Mouse (Mus musculus) erythroblast, embryonic 14.5 days (primary cell): ENCODE measurements at regions not wholly inside any gene's neighbourhood (a gene's known extent, or its start where the extent isn't known, plus 50 kb on each side); places are given as distances from the start of the nearest gene placed in this dataset.

Experiments
- H3K27me3 ChIP-seq: 2 replicates; pipeline ENCODE4 v1.6.1; 2012; ENCODE audit warnings: inconsistent platforms; ENCODE audit not compliant: control insufficient read depth
- H3K36me3 ChIP-seq: 2 replicates; pipeline ENCODE4 v1.6.1; 2012; ENCODE audit warnings: mild to moderate bottlenecking, inconsistent platforms; ENCODE audit not compliant: control insufficient read depth
- H3K4me1 ChIP-seq: 2 replicates; pipeline ENCODE4 v1.6.1; 2012; ENCODE audit warnings: inconsistent platforms; ENCODE audit not compliant: control insufficient read depth
- H3K4me3 ChIP-seq: replicated peaks from 2 replicates; pipeline ENCODE3; 2012; ENCODE audit warnings: moderate library complexity, mild to moderate bottlenecking, inconsistent platforms
- H3K9me3 ChIP-seq: 2 replicates; pipeline ENCODE4 v1.6.1; 2012; ENCODE audit warnings: low read length, inconsistent platforms, mixed read lengths; ENCODE audit not compliant: control insufficient read depth
- GATA1 ChIP-seq: IDR thresholded peaks from 2 replicates; pipeline ENCODE4 v1.6.1; 2012; ENCODE audit warnings: low read length, inconsistent platforms, mixed read lengths
- TAL1 ChIP-seq: IDR thresholded peaks from 3 replicates; pipeline ENCODE4 v1.6.1; 2012; ENCODE audit warnings: low read length, inconsistent platforms, mixed read lengths

DNA sequence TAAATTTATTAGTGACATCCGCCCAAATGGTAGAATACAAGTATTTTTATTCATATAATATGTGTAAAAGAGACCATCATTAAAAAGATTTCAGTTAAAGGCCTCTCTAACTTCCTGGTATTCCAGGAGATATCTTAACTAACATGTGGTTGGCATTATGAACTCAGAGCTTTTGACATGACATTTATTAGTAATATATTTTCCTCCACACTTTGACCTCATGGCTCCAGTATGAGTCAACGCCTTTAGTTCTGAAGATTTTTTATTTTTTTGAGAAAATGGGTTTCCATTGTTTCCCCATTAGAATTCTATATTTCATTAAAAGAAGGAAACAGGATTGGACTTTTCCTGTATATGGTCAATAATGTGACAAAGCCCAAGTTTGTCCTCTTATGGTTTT lies 250.7 kb upstream of the Cd180 start:
- TF ChIP-seq TAL1 = no peak
- TF ChIP-seq GATA1 = no peak
- Histone ChIP-seq H3K27me3 (no peaks in the 10 kb centered on the region), H3K36me3 (no peaks in the 10 kb centered on the region), H3K9me3 (no peaks in the 10 kb centered on the region), H3K4me1 (no peaks in the 10 kb centered on the region), H3K4me3 (no peak overlapping the region)

DNA sequence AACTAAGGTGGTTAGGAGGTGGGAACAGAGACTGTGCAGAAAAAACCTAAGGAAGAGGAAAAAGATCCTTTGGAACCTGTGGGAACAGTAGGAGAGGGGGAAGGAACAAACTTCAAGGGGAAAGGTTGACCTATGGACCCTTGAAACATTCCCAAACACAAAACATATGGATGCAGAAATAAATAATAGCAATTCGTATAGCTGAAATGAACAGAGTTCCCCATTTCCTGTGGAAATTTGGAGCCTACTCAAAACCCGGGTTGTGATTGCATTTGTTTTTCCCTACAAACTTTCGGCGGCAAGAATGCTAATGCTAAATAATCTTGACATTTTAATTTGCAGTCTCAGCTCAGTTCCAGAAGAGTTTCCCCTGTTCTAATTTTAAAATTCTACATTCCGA lies 246.0 kb upstream of the Cd180 start:
- TF ChIP-seq TAL1 = no peak
- no peak for TF ChIP-seq GATA1
- Histone ChIP-seq H3K36me3 (no peaks in the 10 kb centered on the region), H3K4me1 (no peaks in the 10 kb centered on the region), H3K27me3 (no peaks in the 10 kb centered on the region), H3K4me3 (no peak overlapping the region), H3K9me3 (no peaks in the 10 kb centered on the region)

DNA sequence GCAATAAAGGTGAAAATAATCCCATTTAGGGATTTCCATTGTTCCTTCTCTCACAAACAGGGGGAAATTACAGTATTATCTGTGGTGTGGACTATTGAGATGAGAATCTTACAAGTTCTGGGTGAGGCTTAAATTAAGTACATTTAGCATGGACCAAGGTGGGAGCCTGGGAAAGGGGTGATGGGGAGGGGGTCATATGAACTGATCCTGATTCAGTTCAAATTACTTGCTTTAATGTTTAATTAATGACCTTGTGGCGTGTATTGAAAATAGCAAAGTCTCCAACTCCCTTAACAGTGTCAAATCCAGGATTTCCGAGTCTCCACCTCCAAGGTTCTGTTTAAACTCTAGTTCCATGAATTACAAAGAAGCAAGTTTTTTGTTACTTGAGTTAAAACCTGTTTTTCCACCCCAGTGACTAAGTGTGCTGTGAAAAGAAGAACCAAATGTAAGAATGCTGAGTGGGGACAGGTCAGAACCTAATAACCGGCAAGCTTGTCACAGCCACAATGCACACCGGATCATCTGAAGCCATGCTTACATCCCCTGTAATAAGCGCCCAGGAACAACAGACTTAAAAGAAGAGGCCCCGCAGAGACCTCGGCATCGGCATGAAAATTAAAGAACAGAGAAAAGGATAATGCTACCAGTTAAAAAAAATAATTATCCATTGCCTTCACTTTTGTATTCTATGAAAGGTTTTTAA lies 243.8 kb upstream of the Cd180 start:
- H3K4me1 ChIP-seq = no peaks in the 10 kb centered on the region
- TF ChIP-seq GATA1 (no peak), TAL1 (no peak)
- no peak overlapping the region for H3K4me3 ChIP-seq
- no peaks in the 10 kb centered on the region for H3K36me3 ChIP-seq
- no peaks in the 10 kb centered on the region for H3K27me3 ChIP-seq
- no peaks in the 10 kb centered on the region for H3K9me3 ChIP-seq

DNA sequence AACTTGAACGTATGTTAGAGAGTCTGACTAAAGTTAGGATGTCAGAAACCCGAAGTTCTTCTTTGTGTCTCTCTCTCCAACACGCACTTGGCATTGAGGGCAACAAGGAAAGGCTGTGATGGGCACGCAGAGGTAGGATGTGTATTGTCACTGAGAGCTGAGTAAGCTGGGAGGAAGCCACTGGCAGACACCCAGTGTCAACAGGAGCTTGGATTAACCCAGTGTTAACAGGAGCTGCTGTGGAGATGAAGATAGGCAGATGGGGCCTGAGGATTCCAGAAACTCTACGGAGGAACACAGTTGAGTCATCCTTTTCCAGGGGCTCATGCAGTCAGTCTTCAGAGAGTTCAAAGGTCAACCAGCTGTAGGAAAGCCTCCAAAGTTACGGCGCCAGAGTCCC lies 242.2 kb upstream of the Cd180 start:
- Histone ChIP-seq H3K27me3 (no peaks in the 10 kb centered on the region), H3K4me1 (no peaks in the 10 kb centered on the region), H3K36me3 (no peaks in the 10 kb centered on the region), H3K4me3 (no peak overlapping the region), H3K9me3 (no peaks in the 10 kb centered on the region)
- no peak for TF ChIP-seq TAL1
- TF ChIP-seq GATA1 = no peak

DNA sequence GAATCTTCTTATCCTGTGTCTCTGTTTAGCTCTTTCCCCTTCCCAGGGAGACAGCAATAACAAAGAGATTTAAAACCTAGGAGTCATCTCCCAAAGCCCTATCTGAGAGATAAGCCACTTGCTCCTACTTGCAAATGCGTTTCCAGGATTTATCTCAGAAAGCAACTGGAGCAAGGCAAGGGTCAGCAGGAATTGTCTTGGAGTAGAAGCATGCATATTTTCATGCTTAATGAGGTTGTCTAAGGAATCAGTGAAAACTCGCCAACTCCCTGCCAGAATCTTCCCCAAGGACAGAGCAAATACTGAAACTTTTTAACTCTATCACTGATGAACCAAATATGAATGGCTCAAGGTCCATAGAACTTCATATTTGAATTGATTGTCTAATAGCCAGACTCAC lies 234.6 kb upstream of the Cd180 start:
- TF ChIP-seq GATA1 (no peak), TAL1 (no peak)
- H3K4me3 ChIP-seq = no peak overlapping the region

DNA sequence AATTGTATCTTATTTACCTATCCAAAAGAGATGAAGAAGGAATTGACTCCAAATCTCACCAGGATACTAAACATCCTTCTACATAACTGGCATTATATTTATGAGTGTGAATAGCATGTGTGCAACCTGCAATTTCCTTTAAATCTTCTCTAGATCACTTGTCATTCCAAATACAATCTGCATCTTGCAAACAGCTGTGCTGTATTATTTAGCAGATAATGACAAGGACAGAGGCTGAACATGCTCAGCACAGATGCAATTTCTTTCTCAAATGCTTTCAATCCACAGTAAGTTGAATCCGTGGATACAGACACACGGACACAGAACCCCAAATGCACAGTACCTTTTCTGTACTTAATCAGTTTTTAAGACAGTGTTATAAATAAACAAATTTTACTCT lies 229.4 kb upstream of the Cd180 start:
- no peaks in the 10 kb centered on the region for H3K4me1 ChIP-seq
- H3K36me3 ChIP-seq = no peaks in the 10 kb centered on the region
- H3K4me3 ChIP-seq = no peak overlapping the region
- H3K27me3 ChIP-seq = no peaks in the 10 kb centered on the region
- no peak for TF ChIP-seq TAL1
- no peak for TF ChIP-seq GATA1
- no peaks in the 10 kb centered on the region for H3K9me3 ChIP-seq

More for the DNA sequence above, 234.6 kb upstream of the Cd180 start:
- no peaks in the 10 kb centered on the region for H3K4me1 ChIP-seq
- no peaks in the 10 kb centered on the region for H3K36me3 ChIP-seq
- H3K9me3 ChIP-seq = no peaks in the 10 kb centered on the region
- H3K27me3 ChIP-seq = no peaks in the 10 kb centered on the region

DNA sequence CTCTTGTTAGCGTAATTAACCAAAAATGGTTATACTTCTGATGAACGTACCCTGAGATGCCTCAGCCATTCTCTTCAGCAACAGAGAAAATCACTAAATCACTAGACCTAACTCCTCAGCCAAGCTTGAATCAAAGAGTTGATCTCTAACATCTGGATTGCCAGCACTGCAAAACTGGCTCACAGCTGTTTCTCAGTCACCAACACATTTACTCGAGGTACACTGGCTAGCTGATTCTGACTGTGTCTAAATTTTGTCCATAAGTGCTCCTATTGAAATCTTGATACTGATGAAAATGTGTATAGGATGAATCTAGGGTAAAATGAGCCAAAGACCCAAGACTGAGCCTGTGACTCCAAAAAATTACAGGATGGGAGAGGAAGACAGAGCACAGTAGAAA lies 211.5 kb upstream of the Cd180 start:
- no peak overlapping the region for H3K4me3 ChIP-seq
- no peak for TF ChIP-seq TAL1
- no peak for TF ChIP-seq GATA1
- H3K27me3 ChIP-seq = no peaks in the 10 kb centered on the region
- no peaks in the 10 kb centered on the region for H3K9me3 ChIP-seq
- no peaks in the 10 kb centered on the region for H3K4me1 ChIP-seq
- no peaks in the 10 kb centered on the region for H3K36me3 ChIP-seq

DNA sequence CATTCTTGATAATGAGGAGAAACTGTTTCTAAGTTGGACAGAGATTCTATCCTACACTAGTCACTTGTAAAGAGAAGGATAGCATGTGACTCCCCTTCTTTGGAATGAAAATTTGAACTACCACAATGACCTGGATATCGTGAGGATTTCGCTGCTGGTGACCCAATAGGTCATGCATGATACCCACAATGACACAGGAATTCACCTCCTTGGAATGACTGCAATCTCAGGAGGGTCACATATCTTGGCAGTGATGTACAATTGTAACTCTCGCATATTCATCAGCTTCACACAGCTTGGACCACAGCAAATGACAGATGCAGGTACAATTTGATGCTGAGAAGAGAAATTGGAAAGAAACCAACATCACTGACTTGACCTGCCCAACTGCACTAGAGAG lies 210.9 kb upstream of the Cd180 start:
- Histone ChIP-seq H3K27me3 (no peaks in the 10 kb centered on the region), H3K4me1 (no peaks in the 10 kb centered on the region), H3K9me3 (no peaks in the 10 kb centered on the region), H3K4me3 (no peak overlapping the region), H3K36me3 (no peaks in the 10 kb centered on the region)
- no peak for TF ChIP-seq GATA1
- no peak for TF ChIP-seq TAL1

DNA sequence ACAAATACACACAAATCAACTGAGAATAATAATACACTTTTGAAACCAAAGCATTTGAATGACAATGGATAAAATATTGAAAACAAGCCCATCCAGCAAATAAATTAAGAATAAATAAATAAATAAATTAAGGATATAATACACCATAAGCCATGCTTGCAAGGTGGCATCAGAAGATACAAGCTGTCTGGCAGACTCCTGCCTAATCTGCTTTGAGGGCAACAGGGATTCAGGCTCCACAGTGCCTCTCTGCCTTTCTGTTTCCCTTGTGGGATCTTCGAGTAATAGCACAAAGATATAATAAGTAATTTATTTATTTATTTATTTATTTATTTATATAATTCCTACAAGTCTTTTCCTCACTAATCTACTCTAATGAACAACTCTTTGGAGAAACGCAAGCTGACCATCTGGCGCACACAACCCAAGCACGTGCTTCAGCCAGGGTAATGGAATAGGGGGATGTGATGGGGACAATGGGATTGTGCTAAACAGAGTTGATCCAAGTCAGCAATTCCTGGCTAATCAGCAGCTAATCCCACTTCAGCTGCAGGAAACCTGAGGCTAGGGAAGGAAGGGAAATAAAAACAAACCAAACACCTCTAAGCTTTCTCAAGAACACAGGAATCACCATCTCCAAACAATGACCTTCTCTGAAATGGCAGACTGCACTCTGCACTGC lies 205.8 kb upstream of the Cd180 start:
- H3K9me3 ChIP-seq = no peaks in the 10 kb centered on the region
- H3K4me3 ChIP-seq = no peak overlapping the region
- no peaks in the 10 kb centered on the region for H3K27me3 ChIP-seq
- no peaks in the 10 kb centered on the region for H3K4me1 ChIP-seq
- H3K36me3 ChIP-seq = no peaks in the 10 kb centered on the region
- no peak for TF ChIP-seq GATA1
- no peak for TF ChIP-seq TAL1

DNA sequence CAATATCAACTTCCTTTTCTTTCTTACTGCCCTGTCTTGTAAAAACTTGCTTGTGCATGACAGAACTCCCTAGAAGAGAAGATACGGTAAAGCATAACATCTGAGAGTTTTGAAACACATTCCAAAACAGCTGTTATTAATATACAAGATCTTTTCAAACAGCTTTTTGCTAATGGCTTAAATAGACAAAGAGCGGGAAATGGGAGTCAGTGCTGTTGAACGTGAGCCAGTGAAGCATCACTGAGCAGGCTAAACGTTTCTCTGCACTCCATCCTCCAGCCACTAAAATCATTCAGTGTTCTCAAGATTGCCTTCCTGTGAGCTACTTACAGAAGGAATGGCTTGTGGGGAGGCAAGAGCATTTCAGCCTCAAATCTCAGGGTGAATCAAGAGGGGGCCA lies 202.0 kb upstream of the Cd180 start:
- H3K9me3 ChIP-seq = no peaks in the 10 kb centered on the region
- H3K4me1 ChIP-seq = no peaks in the 10 kb centered on the region
- TF ChIP-seq TAL1 (no peak), GATA1 (no peak)
- H3K4me3 ChIP-seq = no peak overlapping the region
- no peaks in the 10 kb centered on the region for H3K27me3 ChIP-seq
- H3K36me3 ChIP-seq = no peaks in the 10 kb centered on the region
